Mouse (Mus musculus) intestine, postnatal 0 days (tissue): ENCODE results near the gene Borcs6. TPM values are rescaled to one million over a fixed set of nuclear protein-coding genes. Genes with fewer than 3 reads are reported as not detected.
A peak's percentile ranks its signal among the peaks of the same experiment; 100 is the strongest.

Source experiments
- ATAC-seq: fragments of 200-750 bp; cut with Nextera tagmentation; 2 replicates; pipeline ENCODE4 v1.8.0; 2017; ENCODE audit warnings: mild to moderate bottlenecking, moderate TSS enrichment, moderate library complexity
- H3K27ac ChIP-seq: fragments of 300-500 bp; sonication (generic); 2 replicates; pipeline ENCODE4 v1.5.1; 2014; ENCODE audit warnings: mild to moderate bottlenecking, low read depth, low read length, moderate library complexity
- H3K27me3 ChIP-seq: fragments of 300-500 bp; sonication (generic); replicated peaks from 2 replicates; pipeline ENCODE4 v1.6.1; 2014; ENCODE audit warnings: low read length, mixed read lengths; ENCODE audit not compliant: control insufficient read depth, insufficient read depth
- H3K36me3 ChIP-seq: fragments of 300-500 bp; sonication (generic); 2 replicates; pipeline ENCODE4 v1.6.1; 2014; ENCODE audit warnings: mild to moderate bottlenecking, moderate library complexity; ENCODE audit not compliant: control insufficient read depth, insufficient read depth
- H3K4me1 ChIP-seq: fragments of 300-500 bp; sonication (generic); replicated peaks from 2 replicates; pipeline ENCODE4 v1.6.1; 2014; ENCODE audit warnings: antibody characterized with exemption, low read length, mixed read lengths; ENCODE audit not compliant: control insufficient read depth, insufficient read depth
- H3K4me2 ChIP-seq: fragments of 300-500 bp; sonication (generic); replicated peaks from 2 replicates; pipeline ENCODE4 v1.6.1; 2014; ENCODE audit warnings: low read depth, mild to moderate bottlenecking, moderate library complexity
- H3K4me3 ChIP-seq: fragments of 300-500 bp; sonication (generic); 2 replicates; pipeline ENCODE4 v1.5.1; 2014; ENCODE audit warnings: low read depth, low read length
- H3K9ac ChIP-seq: fragments of 300-500 bp; sonication (generic); 2 replicates; pipeline ENCODE4 v1.6.1; 2014; ENCODE audit warnings: mild to moderate bottlenecking, low read depth, low read length
- H3K9me3 ChIP-seq: fragments of 300-500 bp; sonication (generic); 2 replicates; pipeline ENCODE4 v1.6.1; 2016; ENCODE audit warnings: mixed run types; ENCODE audit not compliant: control insufficient read depth
- CTCF ChIP-seq: sonication (generic); IDR thresholded peaks from 2 replicates; pipeline ENCODE4 v1.5.1; 2016; ENCODE audit warnings: low read depth, mild to moderate bottlenecking, control low read depth, antibody characterized with exemption, moderate library complexity
- WGBS: fragments of 180-500 bp; shearing (Covaris S2); extraction: QIAGEN DNeasy Blood & Tissue Kit; methylation state at CpG from one replicate; pipeline ENCODE4 v1.1.7; 2014; 5-methylcytosine and 5-hydroxymethylcytosine counted together
- polyA plus RNA-seq: library from polyadenylated mRNA; unstranded; fragments of >200 nt; fragmentation: Nextera tagmentation; extraction: Ambion mirVana; gene quantifications from 2 replicates; pipeline ENCODE4 v1.2.1, GENCODE M21; 2015

The Borcs6 gene
- polyA plus RNA-seq, 1 experiment from 2014 or later: 13.4 TPM

DNA sequence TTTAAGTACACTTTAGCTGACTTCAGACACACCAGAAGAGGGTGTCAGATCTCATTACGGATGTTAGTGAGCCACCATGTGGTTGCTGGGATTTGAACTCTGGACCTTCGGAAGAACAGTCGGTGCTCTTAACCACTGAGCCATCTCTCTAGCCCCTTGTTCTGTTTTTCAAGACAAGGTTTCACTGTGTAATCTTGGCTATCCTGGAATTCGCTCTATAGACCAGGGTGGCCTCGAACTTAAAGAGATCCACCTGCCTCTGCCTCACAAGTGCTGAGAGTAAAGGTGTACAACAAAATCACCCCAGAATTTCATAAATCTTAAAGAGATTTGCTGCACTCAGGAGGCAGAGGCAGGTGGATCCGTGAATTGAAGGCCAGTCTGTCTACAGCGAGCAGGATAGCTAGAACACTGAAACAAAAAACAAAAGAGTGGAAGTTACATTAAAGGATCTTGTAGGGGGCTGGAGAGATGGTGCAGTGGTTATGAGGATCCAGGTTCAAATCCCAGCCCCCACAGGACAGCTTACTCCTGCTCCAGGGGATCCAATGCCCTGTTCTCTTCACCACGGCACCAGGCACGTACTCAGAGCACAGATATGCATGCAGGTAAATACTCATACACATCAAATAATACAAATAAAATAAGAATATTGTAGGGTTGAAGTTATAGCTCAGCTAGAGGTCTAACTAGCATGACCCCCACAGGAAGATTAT is 16.4 kb downstream of the Borcs6 start:
- no peak for ATAC-seq
- H3K27me3 ChIP-seq: no peaks in the 10 kb centered on the region
- no peak for TF ChIP-seq CTCF
- 65% methylated on average over 8 of the region's 9 CpGs for WGBS
- no peaks in the 10 kb centered on the region for H3K4me1 ChIP-seq
- H3K9ac ChIP-seq: no peak overlapping the region
- H3K4me2 ChIP-seq: no peak overlapping the region
- H3K36me3 ChIP-seq: no peaks in the 10 kb centered on the region
- H3K4me3 ChIP-seq: no peak overlapping the region
- H3K27ac ChIP-seq: no peak overlapping the region
- no peaks in the 10 kb centered on the region for H3K9me3 ChIP-seq

DNA sequence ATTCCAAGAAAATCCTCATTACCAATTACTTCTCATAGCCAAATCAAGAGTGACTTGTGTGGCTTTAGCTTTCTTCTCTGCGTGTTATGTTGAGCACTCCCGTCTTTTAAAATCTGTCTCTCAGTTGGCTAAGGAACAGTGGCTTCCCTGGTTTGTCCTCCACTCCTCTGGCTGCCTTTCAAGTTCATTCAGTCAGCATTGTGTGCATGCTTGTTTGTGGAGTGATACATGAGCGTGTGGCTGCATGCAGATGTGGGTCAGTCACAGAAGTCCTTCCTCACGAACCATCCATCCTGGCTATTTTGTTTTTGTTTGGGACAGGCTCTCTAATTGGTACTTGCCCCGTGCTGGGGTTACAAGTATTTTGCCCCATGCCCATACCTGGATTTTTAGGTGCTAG is 17.1 kb downstream of the Borcs6 start:
- H3K4me1 ChIP-seq: no peaks in the 10 kb centered on the region
- 85% methylated on average over 5 of the region's 5 CpGs for WGBS
- no peak overlapping the region for H3K27ac ChIP-seq
- no peaks in the 10 kb centered on the region for H3K36me3 ChIP-seq
- ATAC-seq: no peak
- H3K27me3 ChIP-seq: no peaks in the 10 kb centered on the region
- no peak overlapping the region for H3K9ac ChIP-seq
- H3K4me3 ChIP-seq: no peak overlapping the region
- H3K9me3 ChIP-seq: no peaks in the 10 kb centered on the region
- no peak for TF ChIP-seq CTCF
- no peak overlapping the region for H3K4me2 ChIP-seq

DNA sequence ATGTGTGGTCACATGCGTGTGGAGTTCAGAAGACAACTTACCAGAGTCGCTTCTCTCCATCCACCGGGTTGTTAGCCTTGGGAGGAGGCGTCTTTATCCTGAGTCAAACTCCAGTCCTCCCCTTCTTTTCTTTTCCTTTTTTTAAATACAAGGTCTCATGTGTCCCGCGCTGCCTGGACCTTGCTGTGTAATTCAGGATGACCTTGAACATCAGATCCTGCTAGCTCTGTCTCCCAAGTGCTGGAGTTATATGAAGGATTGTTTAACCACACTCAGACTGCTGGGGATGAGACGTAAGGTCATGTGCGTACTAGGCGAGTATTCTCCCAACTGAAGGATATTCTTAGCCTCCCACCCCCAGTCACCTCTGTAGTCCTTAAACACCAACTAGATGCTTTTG is 17.8 kb downstream of the Borcs6 start:
- no peak overlapping the region for H3K9ac ChIP-seq
- no peaks in the 10 kb centered on the region for H3K4me1 ChIP-seq
- H3K27ac ChIP-seq: no peak overlapping the region
- H3K4me2 ChIP-seq: no peak overlapping the region
- ATAC-seq: no peak
- WGBS: 71% methylated on average over 9 of the region's 9 CpGs
- TF ChIP-seq CTCF: no peak
- H3K27me3 ChIP-seq: no peaks in the 10 kb centered on the region
- no peaks in the 10 kb centered on the region for H3K9me3 ChIP-seq
- no peaks in the 10 kb centered on the region for H3K36me3 ChIP-seq
- no peak overlapping the region for H3K4me3 ChIP-seq

DNA sequence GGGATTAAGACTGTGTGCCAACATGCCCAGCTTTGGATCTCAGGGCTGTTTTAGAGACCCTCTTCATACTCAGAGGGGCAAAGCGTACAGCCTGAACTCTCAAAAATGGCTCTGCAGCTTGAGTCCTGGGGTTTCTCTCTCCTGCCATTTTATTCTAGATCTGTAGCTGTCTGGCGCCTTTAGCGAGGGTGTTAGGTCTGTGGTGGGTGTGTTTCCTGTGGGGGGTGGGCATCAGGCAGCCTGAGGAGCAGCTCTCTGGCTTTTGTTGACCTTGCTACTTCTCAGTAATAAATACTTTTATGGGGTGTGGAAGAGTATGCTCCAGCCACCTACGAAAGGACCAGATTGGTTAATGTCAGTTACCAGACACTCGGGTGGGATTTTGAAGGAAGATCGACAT is 18.5 kb downstream of the Borcs6 start:
- no peaks in the 10 kb centered on the region for H3K36me3 ChIP-seq
- no peak for ATAC-seq
- no peaks in the 10 kb centered on the region for H3K4me1 ChIP-seq
- WGBS: 62% methylated on average over 6 of the region's 6 CpGs
- no peak overlapping the region for H3K4me2 ChIP-seq
- no peak overlapping the region for H3K9ac ChIP-seq
- TF ChIP-seq CTCF: no peak
- no peak overlapping the region for H3K4me3 ChIP-seq
- H3K27me3 ChIP-seq: no peaks in the 10 kb centered on the region
- no peak overlapping the region for H3K27ac ChIP-seq
- no peaks in the 10 kb centered on the region for H3K9me3 ChIP-seq

DNA sequence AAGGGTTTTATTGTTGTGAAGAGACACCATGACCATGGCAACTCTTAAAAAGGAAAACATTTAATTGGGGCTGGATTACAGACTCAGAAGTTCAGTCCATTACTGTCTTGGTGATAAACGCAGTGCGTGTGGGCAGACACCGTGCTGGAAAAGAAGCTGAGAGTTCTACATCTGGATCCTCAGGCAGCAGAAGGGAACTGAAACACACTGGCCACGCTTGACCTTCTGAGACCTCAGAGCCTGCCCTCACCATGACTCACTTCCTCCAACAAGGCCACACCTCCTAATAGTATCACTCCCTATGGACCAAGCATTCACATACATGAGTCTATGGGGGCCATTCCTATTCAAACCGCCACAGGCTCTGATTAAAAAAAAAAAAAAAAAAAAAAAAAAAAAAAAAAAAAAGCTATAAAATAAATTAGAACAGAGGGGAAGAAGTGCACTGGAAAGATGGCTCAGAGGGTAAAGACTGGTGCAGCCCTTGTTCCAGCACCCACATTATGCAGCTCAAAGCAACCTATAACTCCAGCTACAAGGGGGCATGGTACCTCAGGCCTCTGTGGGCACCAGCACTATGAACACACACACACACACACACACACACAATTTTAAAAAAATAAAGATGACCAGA is 19.4 kb downstream of the Borcs6 start:
- H3K36me3 ChIP-seq: no peaks in the 10 kb centered on the region
- H3K4me3 ChIP-seq: no peak overlapping the region
- H3K9ac ChIP-seq: no peak overlapping the region
- 72% methylated on average over 5 of the region's 5 CpGs for WGBS
- no peak overlapping the region for H3K27ac ChIP-seq
- ATAC-seq: no peak
- no peak for TF ChIP-seq CTCF
- H3K27me3 ChIP-seq: no peaks in the 10 kb centered on the region
- no peaks in the 10 kb centered on the region for H3K9me3 ChIP-seq
- no peaks in the 10 kb centered on the region for H3K4me1 ChIP-seq
- H3K4me2 ChIP-seq: no peak overlapping the region

DNA sequence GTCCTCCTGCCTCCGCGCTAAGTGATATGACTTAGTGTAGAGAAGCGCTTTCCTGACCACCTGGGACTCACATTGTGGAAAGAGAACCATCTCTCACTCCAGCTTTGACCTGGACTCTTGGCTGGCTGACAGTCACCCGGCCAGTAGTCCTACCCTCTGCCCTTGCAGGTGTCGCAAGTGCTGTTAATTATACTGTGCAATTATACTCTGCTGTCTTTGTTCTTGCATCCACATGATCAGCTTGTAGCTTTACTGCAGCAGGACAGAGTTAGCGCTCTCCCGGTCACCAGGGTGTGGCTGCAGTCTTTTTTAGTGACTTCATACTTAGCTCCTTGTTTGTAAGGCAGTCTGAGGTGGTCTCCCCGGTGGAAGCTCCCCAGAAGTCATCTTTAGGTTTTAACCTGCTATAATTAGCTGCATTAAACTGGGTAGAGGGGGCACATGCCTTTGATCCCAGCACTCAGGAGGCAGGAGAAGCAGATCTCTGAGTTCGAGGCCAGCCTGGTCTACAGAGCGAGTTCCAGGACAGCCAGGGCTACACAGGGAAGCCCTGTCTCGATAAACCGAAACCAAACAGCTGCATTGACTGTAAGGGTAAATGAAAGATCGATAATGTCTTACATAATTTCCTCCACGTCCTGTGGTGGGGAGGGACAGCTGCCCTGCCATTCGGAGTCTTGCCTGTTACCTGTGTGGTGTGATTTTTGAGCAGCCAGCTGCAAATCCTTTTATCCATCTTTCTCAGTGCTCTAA is 20.8 kb downstream of the Borcs6 start:
- Histone ChIP-seq H3K4me1 (no peaks in the 10 kb centered on the region), H3K4me2 (no peak overlapping the region; the same call in 1 of the 2 replicates), H3K27ac (peak overlapping the region; percentile 78), H3K36me3 (no peaks in the 10 kb centered on the region), H3K9ac (no peak overlapping the region), H3K27me3 (no peaks in the 10 kb centered on the region), H3K9me3 (no peaks in the 10 kb centered on the region), H3K4me3 (no peak overlapping the region)
- 63% methylated on average over 15 of the region's 15 CpGs for WGBS
- ATAC-seq: peak; percentile 83
- no peak for TF ChIP-seq CTCF
